Mouse (Mus musculus) MEL (cell line): ENCODE measurements around the gene Rtp4. TPM values are rescaled to one million over a fixed set of nuclear protein-coding genes. Genes with fewer than 3 reads are reported as not detected.

Experiments used
- DNase-seq: peaks from one replicate; pipeline ENCODE4 v3.0.0; 2011; ENCODE audit warnings: low read depth, low spot score
- H3K27ac ChIP-seq: 2 replicates; pipeline ENCODE4 v1.5.1; 2012; ENCODE audit warnings: low read depth, mild to moderate bottlenecking, control low read depth, low read length, moderate library complexity; ENCODE audit not compliant: control insufficient read depth
- H3K27me3 ChIP-seq, 2 experiments: fragments of 150-350 bp in 1 of 2; sonication (generic) in 1 of 2; 2 replicates each; pipeline ENCODE4 v1.6.1; 2012; ENCODE audit warnings: low read length in 2 of 2, mild to moderate bottlenecking in 2 of 2, improper control_type of control experiment in 1 of 2, moderate library complexity in 1 of 2; ENCODE audit not compliant: insufficient read depth in 2 of 2, control insufficient read depth in 1 of 2
- H3K36me3 ChIP-seq, 2 experiments: 2 replicates each; pipeline ENCODE4 v1.6.1; 2012 to 2014; ENCODE audit warnings: low read length in 2 of 2, improper control_type of control experiment in 1 of 2, inconsistent platforms in 1 of 2, mild to moderate bottlenecking in 1 of 2; ENCODE audit not compliant: insufficient read depth in 2 of 2, control insufficient read depth in 1 of 2
- H3K4me1 ChIP-seq, 2 experiments: fragments of 150-350 bp in 1 of 2; sonication (generic) in 1 of 2; 2 replicates each; pipeline ENCODE4 v1.6.1; 2012; ENCODE audit warnings: low read length in 2 of 2, improper control_type of control experiment in 1 of 2, mild to moderate bottlenecking in 1 of 2; ENCODE audit not compliant: insufficient read depth in 2 of 2, control insufficient read depth in 1 of 2
- H3K4me3 ChIP-seq, 2 experiments: fragments of 150-350 bp in 1 of 2; sonication (generic) in 1 of 2; 2 replicates each; pipeline ENCODE4 v1.5.1; 2012; ENCODE audit warnings: low read depth in 2 of 2, low read length in 2 of 2, mild to moderate bottlenecking in 2 of 2, moderate library complexity in 2 of 2, control low read depth in 1 of 2, improper control_type of control experiment in 1 of 2; ENCODE audit not compliant: control insufficient read depth in 1 of 2, insufficient read depth in 1 of 2
- H3K79me2 ChIP-seq: 2 replicates; pipeline ENCODE4 v1.6.1; 2012; ENCODE audit warnings: mild to moderate bottlenecking, low read length, moderate library complexity; ENCODE audit not compliant: control insufficient read depth, poor library complexity, insufficient read depth
- H3K9ac ChIP-seq: 2 replicates; pipeline ENCODE4 v1.6.1; 2012; ENCODE audit warnings: low read depth, mild to moderate bottlenecking, control low read depth, low read length, moderate library complexity; ENCODE audit not compliant: control insufficient read depth, poor library complexity, severe bottlenecking
- H3K9me3 ChIP-seq: fragments of 150-350 bp; sonication (generic); replicated peaks from 2 replicates; pipeline ENCODE4 v1.6.1; 2012; ENCODE audit warnings: mild to moderate bottlenecking, low read length, improper control_type of control experiment, moderate library complexity; ENCODE audit not compliant: insufficient read depth
- CTCF ChIP-seq, 3 experiments: IDR thresholded peaks in 2 of 3; conservative IDR thresholded peaks in 1 of 3; 2 replicates each; pipeline ENCODE4 v1.5.1; 2011 to 2012; ENCODE audit warnings: low read length in 3 of 3, low read depth in 2 of 3, mild to moderate bottlenecking in 2 of 3, improper control_type of control experiment in 1 of 3, inconsistent platforms in 1 of 3, mixed read lengths in 1 of 3, moderate library complexity in 1 of 3; ENCODE audit not compliant: control insufficient read depth in 1 of 3, insufficient read depth in 1 of 3, poor library complexity in 1 of 3, severe bottlenecking in 1 of 3
- ELF1 ChIP-seq: IDR thresholded peaks from 2 replicates; pipeline ENCODE4 v1.6.1; 2014; ENCODE audit warnings: low read depth, mild to moderate bottlenecking, inconsistent platforms, low read length, improper control_type of control experiment, moderate library complexity
- GABPA ChIP-seq: IDR thresholded peaks from 2 replicates; pipeline ENCODE4 v1.6.1; 2012; ENCODE audit warnings: low read depth, mild to moderate bottlenecking, inconsistent platforms, low read length, improper control_type of control experiment, moderate library complexity
- GATA1 ChIP-seq: IDR thresholded peaks from 2 replicates; pipeline ENCODE4 v1.6.1; 2011; ENCODE audit warnings: low read depth, low read length, improper control_type of control experiment
- HCFC1 ChIP-seq: IDR thresholded peaks from 2 replicates; pipeline ENCODE4 v1.6.1; 2012; ENCODE audit warnings: low read depth, mild to moderate bottlenecking, inconsistent platforms, low read length, improper control_type of control experiment, moderate library complexity
- JUND ChIP-seq: IDR thresholded peaks from 2 replicates; pipeline ENCODE4 v1.6.1; 2011; ENCODE audit warnings: low read depth, mild to moderate bottlenecking, improper control_type of control experiment, low read length
- KAT2A ChIP-seq: conservative IDR thresholded peaks from 2 replicates; pipeline ENCODE4 v1.6.1; 2012; ENCODE audit warnings: low read depth, low read length, improper control_type of control experiment, inconsistent platforms
- MAFK ChIP-seq: IDR thresholded peaks from 2 replicates; pipeline ENCODE4 v1.6.1; 2011; ENCODE audit warnings: low read depth, mild to moderate bottlenecking, low read length, improper control_type of control experiment, borderline replicate concordance
- MAX ChIP-seq: IDR thresholded peaks from 2 replicates; pipeline ENCODE4 v1.6.1; 2011; ENCODE audit warnings: low read length, improper control_type of control experiment
- MXI1 ChIP-seq: IDR thresholded peaks from 2 replicates; pipeline ENCODE4 v1.6.1; 2011; ENCODE audit warnings: mild to moderate bottlenecking, low read depth, low read length, improper control_type of control experiment
- POLR2A ChIP-seq, 2 experiments: IDR thresholded peaks; 2 replicates each; pipeline ENCODE4 v1.6.1; 2011 to 2012; ENCODE audit warnings: low read length in 2 of 2, mild to moderate bottlenecking in 2 of 2, control low read depth in 1 of 2, improper control_type of control experiment in 1 of 2, low read depth in 1 of 2, moderate library complexity in 1 of 2; ENCODE audit not compliant: control insufficient read depth in 1 of 2, insufficient read depth in 1 of 2, poor library complexity in 1 of 2
- POLR2AphosphoS2 ChIP-seq: IDR thresholded peaks from 2 replicates; pipeline ENCODE4 v1.6.1; 2011; ENCODE audit warnings: low read length, improper control_type of control experiment
- POLR2AphosphoS5 ChIP-seq: IDR thresholded peaks from 2 replicates; pipeline ENCODE4 v1.6.1; 2012; ENCODE audit warnings: low read depth, borderline replicate concordance, mild to moderate bottlenecking, inconsistent platforms, low read length, moderate library complexity, mixed read lengths
- RAD21 ChIP-seq: IDR thresholded peaks from 2 replicates; pipeline ENCODE4 v1.6.1; 2011; ENCODE audit warnings: mild to moderate bottlenecking, low read depth, low read length, improper control_type of control experiment
- RCOR1 ChIP-seq: IDR thresholded peaks from 2 replicates; pipeline ENCODE4 v1.6.1; 2012; ENCODE audit warnings: low read depth, mild to moderate bottlenecking, inconsistent platforms, low read length, improper control_type of control experiment
- USF1 ChIP-seq: IDR thresholded peaks from 2 replicates; pipeline ENCODE4 v1.6.1; 2014; ENCODE audit warnings: low read depth, mild to moderate bottlenecking, inconsistent platforms, low read length, improper control_type of control experiment, moderate library complexity
- ZKSCAN1 ChIP-seq: IDR thresholded peaks from 2 replicates; pipeline ENCODE4 v1.6.1; 2012; ENCODE audit warnings: low read depth, mild to moderate bottlenecking, inconsistent platforms, low read length, improper control_type of control experiment, moderate library complexity
- ZNF384 ChIP-seq: IDR thresholded peaks from 2 replicates; pipeline ENCODE4 v1.6.1; 2012; ENCODE audit warnings: low read depth, mild to moderate bottlenecking, inconsistent platforms, low read length, improper control_type of control experiment
- polyA plus RNA-seq, 2 experiments: library from polyadenylated mRNA; stranded (reverse) in 1 of 2; unstranded in 1 of 2; fragments of >175 nt in 1 of 2; fragments of >200 nt in 1 of 2; gene quantifications; 2 replicates each; pipeline versions ENCODE4 v1.2.1 to v1.2.4; 2012; ENCODE audit warnings: low replicate concordance in 2 of 2, low read depth in 1 of 2; ENCODE audit not compliant: insufficient read length in 2 of 2, insufficient read depth in 1 of 2, missing spikeins in 1 of 2
- total RNA-seq: library from RNA; depleted of rRNA; stranded (reverse); fragments of 300-350 nt; gene quantifications from 2 replicates; pipeline ENCODE4 v1.2.3, GENCODE M21; 2012; rRNA removed

Rtp4 gene
- not detected in 2 replicates for total RNA-seq
- polyA plus RNA-seq: not detected

GRCm38 (mm10) chr16:23520235-23520871 lies at the start of gene Rtp4, which contains the start of gene Masp1:
TSS of gene Rtp4 (plus strand) at chr16:23520291.
TSS of gene Masp1 (minus strand) at chr16:23520815.
- Histone ChIP-seq H3K4me1 (no peaks in the 10 kb centered on the region), H3K9me3 (no peaks in the 10 kb centered on the region), H3K36me3 (no peaks in the 10 kb centered on the region), H3K79me2 (no peaks in the 10 kb centered on the region), H3K27me3 (no peaks in the 10 kb centered on the region; a peak in 1 of 4 replicates), H3K9ac (no peak within 1 kb of the TSS), H3K27ac (no peak within 1 kb of the TSS), H3K4me3 (no peak within 1 kb of the TSS)
- no peak for TF ChIP-seq GATA1
- TF ChIP-seq POLR2AphosphoS2: no peak
- no peak for TF ChIP-seq MXI1
- no peak for TF ChIP-seq ZNF384
- TF ChIP-seq RCOR1: no peak
- TF ChIP-seq GABPA: no peak
- no peak for TF ChIP-seq KAT2A
- no peak for TF ChIP-seq POLR2A (IDR thresholded peaks at IDR 0.05; ENCODE audit: control insufficient read depth in 1 of 2, insufficient read depth in 1 of 2, low read depth in 1 of 2, low read length in 2 of 2, poor library complexity in 1 of 2)
- TF ChIP-seq USF1: no peak
- TF ChIP-seq MAX: no peak
- no peak for TF ChIP-seq CTCF (IDR thresholded peaks at IDR 0.05 in 2 of 3, conservative IDR thresholded peaks at IDR 0.05 in 1 of 3; ENCODE audit: control insufficient read depth in 1 of 3, insufficient read depth in 1 of 3, low read depth in 2 of 3, low read length in 3 of 3, poor library complexity in 1 of 3, severe bottlenecking in 1 of 3)
- no peak for TF ChIP-seq JUND
- TF ChIP-seq ZKSCAN1: no peak
- DNase-seq: no peak

DNA sequence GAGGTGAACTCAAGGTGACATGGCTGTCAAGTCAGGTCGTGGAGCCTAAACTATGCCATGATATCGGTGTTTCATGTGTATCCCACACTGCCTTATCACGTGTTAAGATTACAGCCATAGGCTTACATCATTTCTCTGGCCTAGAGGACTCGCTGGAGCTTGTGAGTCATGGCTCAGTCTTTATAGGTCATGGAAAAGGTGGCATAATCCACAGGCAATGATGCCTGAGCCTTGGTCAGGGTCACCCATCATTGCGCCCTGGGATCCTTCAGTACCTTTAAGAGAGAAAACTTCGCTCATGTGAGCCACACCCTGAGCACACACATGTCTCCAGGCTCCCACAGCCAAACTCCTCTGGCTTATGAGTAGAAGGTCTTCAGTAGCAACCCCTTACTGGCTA lies 48.5 kb upstream of the Rtp4 start:
- no peak overlapping the region for H3K27ac ChIP-seq
- H3K9me3 ChIP-seq: no peaks in the 10 kb centered on the region
- no peak for TF ChIP-seq POLR2AphosphoS5
- TF ChIP-seq POLR2A (IDR thresholded peaks at IDR 0.05; ENCODE audit: control insufficient read depth in 1 of 2, insufficient read depth in 1 of 2, low read depth in 1 of 2, low read length in 2 of 2, poor library complexity in 1 of 2): no peak
- no peak for TF ChIP-seq GATA1
- no peak for TF ChIP-seq MAFK
- TF ChIP-seq MAX: no peak
- no peak for TF ChIP-seq MXI1
- TF ChIP-seq RAD21: no peak
- no peak for TF ChIP-seq KAT2A
- no peak for TF ChIP-seq HCFC1
- TF ChIP-seq USF1: no peak
- TF ChIP-seq ELF1: no peak
- no peaks in the 10 kb centered on the region for H3K4me1 ChIP-seq
- DNase-seq: no peak
- H3K9ac ChIP-seq: no peak overlapping the region
- no peak overlapping the region for H3K4me3 ChIP-seq
- H3K79me2 ChIP-seq: no peaks in the 10 kb centered on the region
- H3K27me3 ChIP-seq: no peaks in the 10 kb centered on the region
- H3K36me3 ChIP-seq: no peaks in the 10 kb centered on the region
